Mouse (Mus musculus) C2C12 (cell line): Measurements from ENCODE around the gene Esp22. TPM values are rescaled to one million over a fixed set of nuclear protein-coding genes. Genes with fewer than 3 reads are reported as not detected.
"Not testable (repeated sequence)": the region's sequence is repeated elsewhere in the genome, so short reads cannot be mapped to it uniquely, and the experiment has no call there.

Experiments used
- H3K27me3 ChIP-seq: one replicate; pipeline ENCODE4 v1.6.1; 2011; ENCODE audit not compliant: control insufficient read depth, insufficient read depth, insufficient read length
- H3K36me3 ChIP-seq: one replicate; pipeline ENCODE4 v1.6.1; 2011; ENCODE audit not compliant: control insufficient read depth, insufficient read depth
- H3K4me3 ChIP-seq: one replicate; pipeline ENCODE4 v1.5.1; 2011; ENCODE audit warnings: mild to moderate bottlenecking, control low read depth; ENCODE audit not compliant: poor library complexity, insufficient read depth, severe bottlenecking
- H3K79me2 ChIP-seq: one replicate; pipeline ENCODE4 v1.6.1; 2011; ENCODE audit not compliant: control insufficient read depth, insufficient read depth
- H3K79me3 ChIP-seq: one replicate; pipeline ENCODE4 v1.6.1; 2011; ENCODE audit warnings: low read depth, control low read depth
- H3ac ChIP-seq: one replicate; pipeline ENCODE3; 2011; ENCODE audit warnings: low read depth; ENCODE audit not compliant: control insufficient read depth, insufficient read length
- CEBPB ChIP-seq: IDR thresholded peaks from one replicate; pipeline ENCODE4 v1.6.1; 2011; ENCODE audit warnings: low read depth, mild to moderate bottlenecking, control low read depth, moderate library complexity
- CTCF ChIP-seq: IDR thresholded peaks from one replicate; pipeline ENCODE4 v1.5.1; 2011; ENCODE audit not compliant: control insufficient read depth, insufficient read depth, insufficient read length
- FOSL1 ChIP-seq: IDR thresholded peaks from one replicate; pipeline ENCODE4 v1.8.0; 2011; ENCODE audit warnings: mild to moderate bottlenecking, low read length; ENCODE audit not compliant: poor library complexity, insufficient read depth, severe bottlenecking
- MAX ChIP-seq: IDR thresholded peaks from one replicate; pipeline ENCODE4 v1.6.1; 2011; ENCODE audit warnings: mild to moderate bottlenecking, control low read depth
- MYOD1 ChIP-seq: IDR thresholded peaks from one replicate; pipeline ENCODE4 v1.6.1; 2011; ENCODE audit warnings: low read depth; ENCODE audit not compliant: control insufficient read depth, insufficient read length
- MYOG ChIP-seq: IDR thresholded peaks from one replicate; pipeline ENCODE4 v1.6.1; 2011; ENCODE audit not compliant: control insufficient read depth, insufficient read length; ENCODE audit errors: extremely low read depth
- USF1 ChIP-seq: IDR thresholded peaks from one replicate; pipeline ENCODE4 v1.6.1; 2011; ENCODE audit warnings: low read depth, mild to moderate bottlenecking, control low read depth, moderate library complexity
- long read RNA-seq, 2 experiments: library from polyadenylated mRNA; unstranded; transcript quantifications; one replicate each; pipeline ENCODE4 v2.0.0; 2019 to 2020
- polyA plus RNA-seq: library from polyadenylated mRNA; unstranded; fragments of >200 nt; fragmentation: generic; extraction: Trizol; gene quantifications from one replicate; pipeline ENCODE4 v1.2.1, GENCODE M21; 2012; ENCODE audit warnings: missing spikeins

Esp22 gene
- not detected for polyA plus RNA-seq
- long read RNA-seq, experiment 1, result 0 reads
- long read RNA-seq, experiment 2, result 0 reads

DNA sequence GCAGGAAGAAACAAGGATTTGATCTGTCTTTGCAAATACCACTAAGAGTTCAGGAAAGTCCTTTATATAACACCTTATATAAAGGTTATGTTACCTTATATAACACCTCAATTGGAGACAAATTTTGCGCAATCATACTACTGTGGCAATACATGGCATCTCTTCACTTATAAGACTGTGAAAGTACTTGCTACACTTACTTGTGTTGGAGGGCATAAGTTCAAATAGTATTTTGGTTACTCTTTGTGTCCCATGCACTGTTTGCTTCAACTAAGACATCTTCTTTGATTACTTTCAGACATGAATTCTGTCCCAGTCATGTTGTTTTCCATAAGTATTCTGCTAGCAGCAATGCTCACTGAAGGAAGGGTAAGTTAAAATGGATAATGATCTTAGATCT lies at the start of gene Esp22:
TSS of gene Esp22 (plus strand) at position 301 of the 400 bp plus-strand sequence.
- TF ChIP-seq CEBPB (no peak), USF1 (no peak), MYOG (no peak), MAX (no peak), FOSL1 (no peak), MYOD1 (no peak), CTCF (no peak)
- Histone ChIP-seq H3K27me3 (no peaks in the 10 kb centered on the region), H3ac (no peak within 1 kb of the TSS), H3K36me3 (no peaks in the 10 kb centered on the region), H3K79me3 (no peaks in the 10 kb centered on the region), H3K4me3 (no peak within 1 kb of the TSS), H3K79me2 (no peaks in the 10 kb centered on the region)

DNA sequence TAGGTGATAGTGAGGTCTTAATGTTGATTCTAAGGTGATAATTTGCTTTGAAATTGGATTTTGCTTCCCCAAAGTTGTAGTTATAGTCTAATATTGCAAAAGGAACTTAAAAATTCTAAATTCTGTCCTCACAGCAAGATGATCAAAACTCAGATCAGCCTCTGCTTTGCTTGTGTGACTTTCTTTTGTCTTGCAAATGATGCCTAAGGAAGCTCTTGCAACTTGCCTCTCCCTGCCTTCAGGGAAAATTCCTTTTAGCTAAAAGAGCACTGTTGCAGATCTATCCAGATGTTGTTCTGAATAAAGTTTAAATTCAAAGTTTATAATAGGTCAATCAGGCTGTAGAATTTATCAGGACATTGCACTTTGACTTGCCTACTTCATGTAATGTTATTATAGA lies 31.5 kb upstream of the Esp22 start:
- H3K36me3 ChIP-seq, result no peaks in the 10 kb centered on the region
- no peak overlapping the region for H3K4me3 ChIP-seq
- no peaks in the 10 kb centered on the region for H3K27me3 ChIP-seq
- H3K79me3 ChIP-seq, result no peaks in the 10 kb centered on the region
- TF ChIP-seq CTCF (no peak), MAX (no peak), MYOG (no peak), CEBPB (no peak), USF1 (no peak), FOSL1 (no peak), MYOD1 (no peak)
- no peak overlapping the region for H3ac ChIP-seq
- H3K79me2 ChIP-seq, result no peaks in the 10 kb centered on the region

DNA sequence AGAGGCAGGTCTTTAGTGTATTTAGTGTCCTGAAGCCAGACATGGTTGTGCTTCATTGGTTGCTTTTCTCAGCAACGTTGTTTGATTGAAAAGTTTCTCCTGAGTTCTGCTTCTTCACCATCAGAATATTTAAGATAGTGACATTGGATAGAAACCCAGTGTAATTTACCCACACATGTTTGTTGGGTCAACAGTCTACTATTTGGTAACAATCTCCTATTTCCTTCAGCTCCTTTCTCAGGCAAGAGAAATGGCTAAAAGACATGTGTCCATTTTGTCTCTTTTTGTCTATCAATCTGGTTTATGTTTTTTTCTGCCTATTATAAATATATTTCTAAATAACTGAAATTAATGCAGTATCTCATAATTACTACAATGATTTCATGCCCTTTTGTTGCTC lies 18.2 kb upstream of the Esp22 start, which contains the start of gene Esp23:
TSS of gene Esp23 (minus strand) at position 101 of the 400 bp plus-strand sequence.
- no peaks in the 10 kb centered on the region for H3K79me2 ChIP-seq
- H3ac ChIP-seq, result no peak within 1 kb of the TSS
- no peaks in the 10 kb centered on the region for H3K79me3 ChIP-seq
- H3K4me3 ChIP-seq, result no peak within 1 kb of the TSS
- H3K36me3 ChIP-seq, result no peaks in the 10 kb centered on the region
- no peaks in the 10 kb centered on the region for H3K27me3 ChIP-seq
- TF ChIP-seq CEBPB, result no peak
- TF ChIP-seq CTCF, result no peak
- no peak for TF ChIP-seq MAX
- no peak for TF ChIP-seq MYOG
- TF ChIP-seq FOSL1, result no peak

- H3K79me2 ChIP-seq, H3K79me3 ChIP-seq, H3ac ChIP-seq, H3K27me3 ChIP-seq, H3K36me3 ChIP-seq, H3K4me3 ChIP-seq: not testable (repeated sequence)
These were observed 12.0 kb downstream of the Esp22 start for GRCm38 (mm10) chr17:39107126-39107525.

- H3K79me3 ChIP-seq, result not testable (repeated sequence)
These were observed 34.0 kb downstream of the Esp22 start for GRCm38 (mm10) chr17:39129156-39129555.

More at GRCm38 (mm10) chr17:39129156-39129555, 34.0 kb downstream of the Esp22 start:
- not testable (repeated sequence) for H3K27me3 ChIP-seq, H3K79me2 ChIP-seq, H3K36me3 ChIP-seq, H3K4me3 ChIP-seq, H3ac ChIP-seq

Other genes starting within 250 kb of the Esp22 start
- not detected for gene Esp24, start 58.6 kb upstream of the Esp22 start, polyA plus RNA-seq
- gene Gm21903, start 52.0 kb upstream of the Esp22 start, polyA plus RNA-seq, result not detected
- not detected for gene Esp23, start 18.3 kb upstream of the Esp22 start, polyA plus RNA-seq